Mouse (Mus musculus) left cerebral cortex, adult 11 months (tissue): ENCODE measurements around the gene Il27ra.

ENCODE experiments used
- DNase-seq: peaks from one replicate; pipeline ENCODE4 v3.0.0; 2022; ENCODE audit warnings: low spot score

Gene Il27ra

DNA sequence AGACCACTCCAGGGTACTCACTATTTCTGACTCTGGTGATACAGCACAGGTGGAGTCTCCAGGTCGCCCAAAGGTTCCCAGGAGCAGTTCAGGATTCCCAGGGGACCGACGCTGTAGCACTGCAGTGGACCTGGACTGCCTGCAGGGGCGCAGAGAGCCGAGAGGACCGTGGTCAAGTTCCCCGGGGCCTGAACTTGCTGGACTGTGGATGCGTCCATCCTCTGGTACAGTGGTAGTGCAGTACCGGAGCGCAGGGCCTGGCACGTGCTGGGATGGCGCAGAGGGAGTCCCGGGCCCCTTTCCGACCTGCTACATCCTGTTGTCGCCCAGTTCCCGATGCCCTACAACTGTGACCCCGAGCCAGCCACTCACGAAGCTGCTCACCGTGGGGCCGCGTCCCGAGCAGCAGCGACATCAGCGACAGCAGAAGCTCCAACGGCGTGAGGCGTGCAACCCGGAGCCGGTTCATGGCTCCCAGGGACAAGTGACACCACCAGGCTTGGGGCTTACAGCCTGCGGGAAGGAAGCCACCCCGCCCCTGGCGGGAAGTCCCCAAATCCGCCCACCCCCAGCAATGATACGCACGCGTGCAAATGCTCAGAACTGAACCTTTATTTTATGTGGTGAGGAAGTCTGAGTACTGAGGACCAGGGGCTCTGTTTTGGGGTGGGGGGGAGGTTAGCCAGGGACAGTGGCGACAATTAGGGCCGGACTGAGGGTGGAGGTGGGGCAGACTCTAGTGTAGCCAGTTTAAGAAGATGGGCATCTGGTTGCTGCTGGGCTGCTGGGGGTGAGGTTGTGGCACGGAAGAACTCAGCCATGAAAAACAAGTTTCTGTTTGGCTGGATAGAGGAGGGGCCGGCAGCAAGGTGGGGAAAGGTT, at the start of gene Il27ra:
Il27ra (minus strand) TSS at position 524 of the 882 bp plus-strand sequence.
- no peak for DNase-seq

GRCm38 (mm10) chr8:84090585-84090984, 48.2 kb upstream of the Il27ra start:
- no peak for DNase-seq

DNA sequence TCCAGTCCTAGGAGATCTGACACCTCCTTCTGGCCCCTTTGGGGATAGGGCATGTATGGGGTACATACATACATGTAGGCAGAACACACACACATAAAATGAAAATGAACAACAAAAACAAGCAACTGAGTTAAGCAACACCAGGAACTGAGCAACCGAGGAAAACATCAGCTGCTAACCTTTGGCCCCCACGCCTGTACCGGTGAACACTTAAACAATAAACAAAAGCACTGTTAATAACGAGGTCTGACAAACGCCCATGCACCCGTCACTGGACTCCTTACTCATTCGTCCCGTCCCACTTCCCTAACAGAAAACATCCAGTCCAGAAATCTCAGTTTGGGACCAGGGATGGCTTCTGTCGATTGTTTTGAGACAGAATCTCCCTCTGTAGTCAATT, 46.9 kb upstream of the Il27ra start:
- DNase-seq, result no peak

DNA sequence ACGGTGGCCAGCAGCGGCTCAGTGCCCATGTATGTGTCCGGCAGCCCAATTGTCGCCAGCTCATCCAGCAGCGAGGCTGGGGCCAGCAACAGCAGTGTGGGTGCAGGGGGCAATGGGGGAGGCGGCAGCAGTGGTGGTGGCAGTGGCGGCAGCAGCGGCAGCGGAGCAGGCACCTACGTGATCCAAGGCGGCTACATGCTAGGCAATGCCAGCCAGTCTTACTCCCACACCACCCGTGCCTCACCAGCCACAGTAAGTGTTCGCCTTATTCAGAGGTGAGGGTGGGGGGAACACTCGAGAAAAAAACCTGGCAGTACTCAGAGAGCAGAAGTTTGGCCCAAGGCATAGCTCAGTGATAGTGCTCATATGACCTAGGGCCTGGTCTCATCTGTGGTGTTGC, 45.4 kb upstream of the Il27ra start:
- DNase-seq, result no peak

DNA sequence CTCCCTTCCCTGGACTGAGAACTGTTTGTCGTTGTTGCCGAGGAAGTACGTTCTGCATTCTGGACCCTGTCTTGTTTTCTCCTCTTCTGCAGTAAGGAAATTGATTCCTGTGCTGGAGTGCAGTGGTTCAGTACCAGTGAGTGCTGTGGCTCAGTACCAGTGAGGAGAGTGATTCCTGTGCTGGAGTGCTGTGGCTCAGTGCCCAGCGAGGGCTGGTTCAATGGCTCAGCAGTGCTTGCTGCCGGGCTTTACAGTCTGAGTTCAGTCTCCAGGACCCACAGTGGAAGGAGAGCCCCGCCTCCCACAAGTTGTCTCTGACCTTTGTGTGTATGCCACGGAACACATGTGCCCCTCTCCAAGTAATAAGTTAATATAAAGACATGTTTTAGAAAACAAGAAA, 44.8 kb upstream of the Il27ra start:
- no peak for DNase-seq

- no peak for DNase-seq
Measured at GRCm38 (mm10) chr8:84084341-84085115, 42.1 kb upstream of the Il27ra start.

DNA sequence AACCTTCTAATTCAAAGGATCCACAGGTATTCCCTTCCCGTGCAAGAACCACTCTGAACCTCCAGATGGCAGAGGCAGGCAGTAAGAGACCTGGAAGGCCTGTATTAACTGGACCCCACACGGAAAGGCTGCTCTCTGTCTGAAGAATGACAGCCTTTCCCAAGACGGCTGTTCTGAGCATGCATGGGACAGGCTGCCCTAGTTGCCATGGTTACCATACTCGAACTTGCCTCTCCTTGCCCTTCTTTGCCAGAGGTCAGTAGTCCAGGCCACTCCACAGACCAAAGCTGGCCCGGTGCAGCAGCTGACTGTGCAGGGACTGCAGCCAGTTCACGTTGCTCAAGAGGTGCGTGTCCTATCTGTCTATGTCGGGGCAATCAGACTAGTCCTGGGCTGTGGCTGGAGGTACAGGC, 41.4 kb upstream of the Il27ra start:
- no peak for DNase-seq

- DNase-seq, result no peak
Measured at GRCm38 (mm10) chr8:84079206-84079605, 36.8 kb upstream of the Il27ra start.

GRCm38 (mm10) chr8:84076849-84077248, 34.5 kb upstream of the Il27ra start:
- no peak for DNase-seq

- no peak for DNase-seq
Measured at GRCm38 (mm10) chr8:84076412-84076811, 34.0 kb upstream of the Il27ra start.

DNA sequence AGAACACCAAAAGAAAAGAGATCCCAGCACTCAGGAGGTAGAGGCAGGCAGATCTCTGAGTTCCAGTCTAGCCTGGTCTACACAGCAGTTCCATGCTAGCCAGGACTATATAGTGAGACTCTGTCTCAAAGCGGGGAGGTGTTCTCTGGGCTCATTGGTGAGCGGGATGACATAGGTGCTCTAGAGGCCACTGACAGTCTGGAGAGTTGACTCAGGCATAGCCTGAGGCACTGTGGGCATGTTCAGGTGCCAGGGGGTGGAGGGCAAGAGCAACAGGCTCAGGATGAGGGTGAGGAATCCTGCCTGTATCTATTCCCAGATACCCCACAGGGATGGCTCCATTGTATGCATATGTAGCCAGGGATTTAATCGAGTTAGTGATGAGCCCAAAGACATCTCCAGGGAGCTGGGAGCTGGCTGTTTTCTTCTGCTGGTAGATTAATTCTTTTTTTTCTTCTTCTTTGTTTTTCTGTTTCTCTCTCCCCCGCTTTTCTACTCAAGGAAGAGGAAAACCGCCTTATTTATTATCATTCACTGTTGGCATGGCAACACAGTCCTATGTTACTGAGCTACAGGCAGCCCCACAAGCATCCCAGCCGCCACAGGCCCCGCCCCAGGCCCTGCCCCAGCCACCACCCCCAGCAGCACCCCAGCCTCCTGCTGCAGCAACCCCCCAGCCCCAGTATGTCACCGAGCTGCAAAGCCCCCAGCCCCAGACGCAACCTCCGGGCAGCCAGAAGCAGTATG, 31.0 kb upstream of the Il27ra start:
- DNase-seq, result peak; percentile 31

GRCm38 (mm10) chr8:84072321-84072720, 29.9 kb upstream of the Il27ra start:
- DNase-seq, result no peak

GRCm38 (mm10) chr8:84071921-84072320, 29.5 kb upstream of the Il27ra start:
- no peak for DNase-seq

GRCm38 (mm10) chr8:84070667-84071066, 28.3 kb upstream of the Il27ra start:
- peak; percentile 33 for DNase-seq

- DNase-seq, result no peak
Measured at GRCm38 (mm10) chr8:84070241-84070640, 27.9 kb upstream of the Il27ra start.

- DNase-seq, result no peak
Measured at GRCm38 (mm10) chr8:84069750-84070149, 27.4 kb upstream of the Il27ra start.

DNA sequence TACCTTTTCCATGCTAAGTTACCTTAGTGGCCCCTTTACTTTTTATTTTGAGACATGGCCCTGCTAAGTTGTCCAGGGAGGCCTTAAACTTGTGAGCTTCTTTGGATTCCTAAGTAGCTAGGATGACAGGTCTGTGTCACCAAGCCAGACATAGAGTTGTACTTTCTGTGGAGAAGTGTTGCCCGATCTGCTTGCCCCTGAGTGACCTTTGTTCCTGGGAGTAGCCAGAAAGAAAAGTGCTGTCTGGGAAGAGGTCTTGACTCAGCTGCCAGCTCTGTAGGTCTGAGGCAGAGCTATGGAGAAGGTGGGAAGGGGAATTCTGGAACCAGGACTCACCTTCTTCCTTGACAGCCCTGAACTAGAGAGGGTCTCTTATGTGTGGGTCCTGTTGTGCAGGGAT, 26.8 kb upstream of the Il27ra start:
- DNase-seq, result no peak

DNA sequence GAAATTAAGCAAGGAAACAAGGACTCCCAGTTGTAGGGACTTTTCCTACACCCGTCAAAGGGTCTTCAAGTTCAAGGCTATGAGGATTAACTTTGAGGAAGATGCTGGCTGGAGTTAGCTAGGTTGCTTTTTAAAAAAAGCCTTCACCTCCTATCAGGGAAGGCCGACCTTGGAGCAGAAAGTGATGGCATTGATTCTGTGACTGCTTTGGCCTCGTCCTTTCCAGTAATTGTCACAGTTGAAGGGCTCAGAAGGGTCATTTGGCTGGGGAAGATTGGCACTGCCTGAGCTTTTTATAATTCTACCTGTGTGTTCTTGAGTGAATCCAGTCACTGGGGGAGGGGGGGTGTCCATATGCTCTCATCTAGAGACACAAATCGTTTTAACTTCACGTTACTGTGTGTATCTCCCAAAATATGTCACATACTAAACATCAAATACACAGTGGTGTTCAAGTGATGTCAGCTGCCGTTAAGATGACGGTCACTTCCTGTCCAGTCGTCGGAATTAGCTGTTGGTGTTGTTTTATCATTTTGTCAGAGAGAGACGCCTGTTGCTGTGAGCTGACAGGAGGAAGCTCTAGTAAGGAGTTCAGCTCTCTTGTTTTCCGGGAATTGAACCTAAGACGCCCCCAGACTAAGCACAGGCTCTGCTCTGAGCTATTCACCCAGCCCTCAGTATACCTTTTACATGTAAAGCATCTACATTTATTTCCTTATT, 26.1 kb upstream of the Il27ra start:
- no peak for DNase-seq

DNA sequence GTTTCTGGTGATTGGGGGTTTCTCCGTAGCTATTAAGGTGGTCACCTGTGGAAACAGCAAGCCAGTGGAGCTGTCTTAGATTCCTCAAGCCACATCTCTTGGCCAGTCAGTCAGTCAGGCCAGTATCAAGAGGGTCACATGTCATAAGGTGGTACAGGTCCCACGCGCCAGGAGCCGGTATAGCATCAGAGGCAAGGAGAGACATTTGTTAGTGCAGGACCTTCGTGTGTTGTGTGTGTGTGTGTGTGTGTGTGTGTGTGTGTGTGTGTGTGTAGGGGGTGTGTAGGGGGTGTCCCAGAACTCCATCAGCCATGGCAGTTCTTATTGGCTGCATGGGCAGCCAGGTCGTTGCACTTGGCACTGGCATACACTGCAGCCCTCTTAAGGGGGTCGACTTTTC, 25.5 kb upstream of the Il27ra start:
- no peak for DNase-seq

- DNase-seq, result peak; percentile 89
Measured at GRCm38 (mm10) chr8:84067047-84067573, 24.7 kb upstream of the Il27ra start.

GRCm38 (mm10) chr8:84066291-84066930, 24.0 kb upstream of the Il27ra start, which contains the start of gene Rfx1:
Gene Rfx1, plus strand, starts transcription at chr8:84066834.
- peak; percentile 100 for DNase-seq
